Mouse (Mus musculus): ENCODE results near the gene Kcnd3.

The Kcnd3 gene

DNA sequence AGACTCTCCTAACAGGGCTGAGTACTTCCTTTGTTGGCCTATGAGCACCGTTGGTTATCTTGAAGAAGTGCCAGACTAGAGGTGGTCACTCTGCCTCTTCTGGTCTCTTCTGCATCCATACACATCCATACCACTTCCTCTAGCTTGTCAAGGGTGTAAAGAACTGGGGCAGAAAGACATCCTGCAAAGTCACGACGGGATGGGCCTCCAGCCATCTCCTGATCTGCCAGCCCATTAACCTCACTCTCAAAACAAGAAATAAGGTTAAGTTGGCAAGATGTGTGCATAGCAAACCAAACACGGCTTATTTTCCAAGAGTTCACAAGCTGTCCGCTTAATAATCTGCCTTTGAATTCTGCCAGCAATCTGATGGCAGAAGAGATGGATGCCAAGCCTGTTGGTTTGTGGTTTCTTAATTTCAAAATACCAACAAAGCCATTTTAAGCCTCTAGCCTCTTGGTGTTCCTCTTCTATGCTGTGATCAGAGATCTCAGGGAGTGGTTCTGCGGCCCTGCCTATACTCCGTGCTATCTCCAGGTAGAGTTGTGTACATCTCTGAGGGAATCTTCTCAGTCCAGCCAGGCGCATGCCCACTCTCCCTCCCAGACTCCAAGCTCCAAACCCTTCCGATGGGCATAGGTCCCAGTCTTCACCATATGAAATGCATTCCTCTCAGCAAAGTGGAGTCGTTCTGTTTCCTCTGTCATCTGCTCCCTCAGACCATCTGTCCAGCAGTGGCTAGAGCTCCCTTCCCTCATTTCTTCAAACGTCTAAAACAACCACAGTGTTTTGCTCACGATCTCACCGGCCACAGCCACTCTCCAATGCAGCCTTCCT lies 201.6 kb downstream of the Kcnd3 start:
- ATAC-seq (ENCODE audit: low TSS enrichment) = peak; percentile 87

DNA sequence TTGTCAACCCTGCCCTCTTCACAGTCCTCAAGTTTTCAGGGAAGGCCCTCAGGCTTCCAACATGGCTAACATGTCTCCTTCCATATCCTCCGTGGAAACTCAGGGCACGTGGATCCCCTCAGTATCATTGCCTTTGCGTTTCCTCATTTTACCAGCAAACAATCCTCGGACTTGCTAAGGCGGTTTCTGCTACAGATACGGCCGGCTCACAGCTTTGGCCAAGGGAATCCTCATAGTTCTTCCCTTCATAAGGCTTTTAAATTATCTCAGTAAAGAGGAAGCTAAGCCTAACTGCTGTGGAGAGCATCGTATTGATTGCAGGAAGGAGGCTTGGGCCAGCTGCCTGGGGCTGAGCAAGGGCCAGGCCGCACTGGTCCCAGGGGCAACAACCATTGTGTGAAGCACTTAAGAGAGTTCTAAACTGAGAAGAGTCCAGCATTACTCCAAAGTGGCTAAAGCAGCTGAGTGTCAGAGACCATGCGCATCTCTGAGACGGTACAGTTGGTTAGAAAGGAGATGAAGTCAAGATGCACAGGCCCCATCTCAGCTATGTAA lies 203.0 kb downstream of the Kcnd3 start:
- ATAC-seq (ENCODE audit: low TSS enrichment) = no peak

DNA sequence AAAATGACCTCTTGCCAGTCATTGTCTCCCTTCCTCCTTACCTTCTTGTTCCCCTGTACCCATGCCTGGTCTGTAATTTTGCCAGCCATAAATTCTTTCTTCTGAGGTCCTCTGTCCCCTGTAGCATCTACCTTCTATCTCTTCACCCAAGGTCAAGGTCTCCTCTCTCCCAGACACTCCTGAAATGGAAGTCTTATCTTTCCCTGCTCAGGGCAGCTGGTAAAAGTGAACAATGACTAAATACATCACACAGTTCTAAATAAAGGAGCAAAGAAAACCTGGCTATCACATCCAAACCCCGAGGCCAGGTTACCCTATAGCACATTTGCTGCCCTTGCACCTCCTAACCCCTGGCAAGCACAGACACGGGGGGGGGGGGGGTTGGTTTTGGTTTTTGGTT lies 208.4 kb downstream of the Kcnd3 start:
- no peak for ATAC-seq (ENCODE audit: low TSS enrichment)

DNA sequence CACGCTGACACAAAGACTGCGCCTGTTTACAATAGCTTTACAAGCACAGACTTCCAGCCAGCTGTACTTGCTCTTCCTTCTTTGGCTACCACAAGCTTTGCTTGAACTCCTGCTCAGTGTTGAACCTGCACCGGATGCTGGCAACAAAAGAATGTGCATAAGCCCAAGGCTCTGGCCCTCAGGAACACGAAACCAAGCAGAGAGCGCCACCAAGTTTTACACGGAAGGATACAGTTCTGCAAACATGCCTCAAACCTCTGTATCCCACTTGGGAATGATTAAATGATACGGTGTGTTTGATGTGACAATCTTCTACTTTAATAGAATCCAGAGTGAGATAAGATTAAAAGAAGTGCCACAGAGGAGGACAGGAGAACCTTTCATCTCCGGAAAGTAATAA lies 210.9 kb downstream of the Kcnd3 start:
- ATAC-seq (ENCODE audit: low TSS enrichment) = no peak

DNA sequence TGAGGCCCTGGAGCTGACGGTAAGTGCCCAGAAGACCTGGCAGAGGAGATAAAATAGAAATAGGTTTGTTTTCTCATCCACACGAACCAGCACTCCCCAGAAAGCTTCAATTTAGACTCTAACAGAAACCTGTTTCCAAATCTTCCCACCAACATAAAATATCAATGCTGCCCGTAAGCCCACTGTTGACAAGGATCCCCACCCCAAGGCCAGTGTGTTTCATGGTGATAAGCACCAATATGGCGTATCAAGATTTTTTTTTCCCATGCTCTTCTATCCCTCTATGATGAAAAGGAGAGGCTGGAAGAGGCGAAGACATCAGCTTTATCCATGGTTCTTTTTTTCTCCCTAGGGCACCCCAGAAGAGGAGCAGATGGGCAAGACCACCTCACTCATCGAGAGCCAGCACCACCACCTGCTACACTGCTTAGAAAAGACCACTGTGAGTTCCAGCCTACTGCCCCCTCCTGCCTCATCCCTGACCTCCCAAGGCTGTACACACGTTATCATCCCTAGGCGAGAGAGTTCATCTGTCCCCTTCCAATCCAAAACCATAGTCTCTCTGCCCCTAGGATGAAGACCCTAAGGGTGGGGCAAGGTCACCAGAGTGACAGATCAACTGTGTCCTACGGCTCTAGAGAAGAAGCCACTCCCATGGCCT lies 213.1 kb downstream of the Kcnd3 start:
- no peak for ATAC-seq (ENCODE audit: low TSS enrichment)

DNA sequence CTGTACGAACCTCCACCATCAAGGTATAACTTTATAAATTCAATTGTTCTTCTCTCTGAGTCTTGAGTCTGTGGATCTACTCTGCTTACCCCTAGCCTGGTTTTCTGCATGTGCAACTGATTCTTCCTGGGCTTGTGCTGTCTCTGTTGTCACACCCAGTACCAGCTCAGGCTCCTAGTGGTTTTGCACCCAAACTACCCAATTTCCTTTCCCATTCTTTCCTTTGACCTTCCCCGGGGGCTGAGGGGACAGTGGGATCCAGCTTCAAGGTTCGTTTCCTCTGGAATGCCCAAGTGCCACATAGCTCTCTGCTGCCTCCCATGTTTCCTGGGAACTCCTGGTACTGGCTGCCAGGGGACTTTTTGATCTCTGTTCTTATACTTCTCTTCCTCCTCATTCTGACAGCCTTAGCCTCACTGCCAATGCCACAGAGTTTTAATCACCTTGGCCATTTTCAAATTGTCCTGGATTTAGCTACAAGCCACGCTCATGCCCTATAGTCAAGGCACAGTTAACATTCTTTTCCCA lies 214.9 kb downstream of the Kcnd3 start:
- peak; percentile 53; the same call in 1 of the 2 replicates for ATAC-seq (ENCODE audit: low TSS enrichment)

DNA sequence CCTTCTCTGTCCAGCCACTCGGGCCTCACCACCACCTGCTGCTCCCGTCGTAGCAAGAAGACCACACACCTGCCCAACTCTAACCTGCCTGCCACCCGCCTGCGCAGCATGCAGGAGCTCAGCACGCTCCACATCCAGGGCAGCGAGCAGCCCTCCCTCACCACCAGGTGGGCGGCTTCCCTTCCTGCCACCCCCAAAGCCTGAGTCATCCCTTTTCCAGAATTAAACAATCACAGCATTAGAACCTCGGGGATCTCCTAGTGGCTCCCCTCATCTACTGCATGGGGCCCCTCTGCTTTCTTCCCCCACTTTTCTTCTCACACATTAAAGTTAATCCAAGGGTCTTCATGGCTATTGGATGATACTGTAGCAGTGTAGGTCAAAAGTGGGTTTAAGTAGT lies 216.0 kb downstream of the Kcnd3 start:
- peak; percentile 86 for ATAC-seq (ENCODE audit: low TSS enrichment)

DNA sequence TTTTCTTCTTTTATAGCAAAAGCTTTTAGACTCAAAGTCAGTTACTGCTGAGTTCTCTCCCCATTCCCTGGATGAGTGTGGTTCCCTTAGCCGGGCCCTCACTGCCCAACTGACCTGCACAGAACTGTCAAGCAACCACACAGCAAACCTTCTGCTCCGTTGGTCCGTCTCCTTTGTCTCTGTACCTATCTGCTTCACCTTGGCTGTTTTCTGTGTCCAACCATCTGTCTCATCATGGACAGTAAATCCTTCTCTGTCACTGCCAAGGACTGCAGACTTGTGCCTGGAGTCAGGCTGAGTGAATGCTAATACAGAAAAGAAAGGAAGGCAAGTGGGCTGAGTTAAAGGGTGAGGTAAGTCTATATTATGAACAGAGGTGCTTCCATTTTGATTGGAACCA lies 217.6 kb downstream of the Kcnd3 start:
- ATAC-seq (ENCODE audit: low TSS enrichment) = no peak

DNA sequence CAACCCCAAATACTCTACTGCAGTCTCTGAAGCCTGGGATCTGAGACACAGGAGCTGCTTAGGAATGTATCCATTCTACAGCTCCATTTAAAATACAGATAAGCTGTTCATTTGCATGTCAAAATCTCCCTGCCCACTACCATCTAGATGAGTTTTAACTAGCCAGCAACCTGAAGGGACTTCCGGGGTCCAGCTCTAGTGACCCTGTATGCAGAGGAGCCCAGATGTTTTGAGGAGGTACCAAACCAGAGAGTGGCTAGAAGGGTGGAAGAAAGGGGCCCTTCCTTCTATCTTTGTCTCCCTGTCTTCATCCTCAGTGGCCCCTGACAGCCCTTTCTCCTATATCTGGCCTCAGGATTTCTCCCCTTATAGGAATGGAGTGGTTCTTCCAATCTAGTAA lies 218.7 kb downstream of the Kcnd3 start:
- ATAC-seq (ENCODE audit: low TSS enrichment) = no peak

DNA sequence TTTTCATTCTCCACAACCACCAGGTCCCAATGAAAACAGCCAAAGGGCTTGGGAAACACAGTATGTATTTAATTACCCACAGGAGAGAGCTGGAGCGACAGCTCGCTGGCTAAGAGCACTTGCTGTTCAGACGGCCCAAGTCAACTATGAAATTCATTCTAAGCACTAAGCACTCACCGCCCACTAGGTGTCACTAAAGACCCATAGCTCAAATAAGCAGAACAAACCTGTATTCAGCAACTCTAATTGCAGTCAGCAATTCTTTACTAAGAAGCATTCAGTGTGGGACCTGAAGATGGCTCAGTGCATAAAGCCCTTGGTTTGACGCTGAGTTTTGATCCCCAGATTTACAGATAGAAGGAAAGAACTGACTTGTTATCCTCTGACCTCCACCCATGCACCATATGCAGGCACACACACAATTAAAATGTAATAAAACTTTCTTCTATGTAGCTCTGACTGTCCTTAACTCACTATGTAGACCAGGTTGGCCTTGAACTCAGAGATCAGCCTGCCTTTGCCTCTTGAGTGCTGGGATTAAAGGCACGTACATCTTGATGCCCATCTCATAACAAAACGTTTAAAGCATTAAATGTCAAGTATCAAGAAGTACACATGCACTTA lies 222.6 kb downstream of the Kcnd3 start:
- ATAC-seq (ENCODE audit: low TSS enrichment) = peak; percentile 93

DNA sequence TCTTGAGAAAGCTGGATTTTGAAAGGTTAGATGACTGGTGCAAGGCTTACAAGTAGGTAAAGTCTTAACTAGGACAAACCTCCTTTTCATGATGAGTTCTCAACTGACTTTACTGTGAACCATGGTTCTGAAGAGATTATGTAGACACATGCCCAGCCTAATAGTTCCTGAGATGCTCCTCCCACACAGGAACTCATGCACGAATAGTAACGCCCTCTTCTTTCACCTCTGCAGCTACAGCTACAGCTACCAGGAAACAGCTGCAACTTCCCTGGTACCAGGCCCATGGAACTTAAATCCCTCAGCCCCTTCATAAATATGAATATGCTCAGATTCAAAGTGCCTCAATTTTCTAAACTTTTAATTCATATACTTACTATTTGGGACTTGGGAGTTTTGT lies 223.8 kb downstream of the Kcnd3 start:
- ATAC-seq (ENCODE audit: low TSS enrichment) = no peak

DNA sequence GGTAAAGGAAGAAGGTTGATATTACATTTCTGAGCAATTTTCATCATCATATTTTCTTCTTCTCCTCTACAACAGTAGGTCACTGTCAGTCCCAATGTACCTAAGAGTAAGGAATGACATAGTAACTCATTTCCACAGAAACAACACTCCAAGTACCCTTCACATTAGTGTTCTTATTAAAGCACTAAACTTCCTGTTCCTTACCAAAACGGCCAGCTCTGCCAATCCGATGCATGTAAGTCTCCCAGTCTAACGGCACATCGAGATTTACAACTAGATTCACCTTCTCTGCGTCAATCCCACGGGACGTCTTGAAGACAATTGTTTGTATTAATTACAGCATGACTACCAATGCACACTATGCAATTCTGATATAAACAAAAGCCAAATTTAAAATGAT lies 228.2 kb downstream of the Kcnd3 start:
- no peak for ATAC-seq (ENCODE audit: low TSS enrichment)

DNA sequence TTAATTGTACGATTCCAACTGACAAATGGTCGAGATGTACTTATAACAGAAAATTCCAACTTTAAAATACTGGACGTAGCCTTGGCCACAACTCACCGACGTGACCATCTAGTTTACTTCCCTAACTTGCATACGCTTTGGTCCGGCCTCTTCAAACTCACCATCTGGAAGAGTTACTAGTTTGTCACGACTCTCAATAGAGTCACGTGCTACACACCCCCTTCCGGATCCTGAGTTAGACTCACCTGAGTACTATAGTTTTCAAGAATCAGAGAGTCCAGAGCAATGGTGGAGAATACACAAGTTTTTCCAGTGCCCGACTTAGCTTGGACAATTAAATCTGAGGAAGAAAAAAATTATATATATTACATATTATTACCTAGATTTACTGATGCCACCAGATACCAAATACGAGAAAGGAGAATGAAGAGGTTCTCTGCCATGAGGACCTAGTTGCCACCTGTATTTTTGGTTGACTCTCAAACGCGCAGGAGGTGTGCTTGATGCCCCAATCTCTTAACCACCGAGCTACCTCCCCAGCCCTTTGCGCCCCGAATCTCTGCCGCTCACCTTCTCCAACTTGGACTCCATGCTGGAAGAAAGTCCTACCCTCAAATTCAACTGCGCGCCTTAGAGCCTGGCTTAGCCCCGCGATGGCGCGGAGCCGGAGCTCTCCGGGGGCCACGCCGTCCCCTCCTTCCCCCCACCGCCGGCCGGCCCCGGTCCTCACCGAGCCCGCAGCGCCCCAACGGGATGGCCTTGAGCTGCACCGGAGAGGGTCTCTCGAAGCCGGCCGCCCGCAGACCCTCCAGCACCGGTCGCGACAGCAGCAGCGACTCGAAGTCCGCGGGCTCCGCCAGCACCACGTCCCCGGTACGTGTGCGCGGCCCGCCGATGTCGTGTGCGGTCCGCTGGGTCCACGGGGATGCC lies 234.5 kb downstream of the Kcnd3 start:
- peak; percentile 20 for ATAC-seq (ENCODE audit: low TSS enrichment)

DNA sequence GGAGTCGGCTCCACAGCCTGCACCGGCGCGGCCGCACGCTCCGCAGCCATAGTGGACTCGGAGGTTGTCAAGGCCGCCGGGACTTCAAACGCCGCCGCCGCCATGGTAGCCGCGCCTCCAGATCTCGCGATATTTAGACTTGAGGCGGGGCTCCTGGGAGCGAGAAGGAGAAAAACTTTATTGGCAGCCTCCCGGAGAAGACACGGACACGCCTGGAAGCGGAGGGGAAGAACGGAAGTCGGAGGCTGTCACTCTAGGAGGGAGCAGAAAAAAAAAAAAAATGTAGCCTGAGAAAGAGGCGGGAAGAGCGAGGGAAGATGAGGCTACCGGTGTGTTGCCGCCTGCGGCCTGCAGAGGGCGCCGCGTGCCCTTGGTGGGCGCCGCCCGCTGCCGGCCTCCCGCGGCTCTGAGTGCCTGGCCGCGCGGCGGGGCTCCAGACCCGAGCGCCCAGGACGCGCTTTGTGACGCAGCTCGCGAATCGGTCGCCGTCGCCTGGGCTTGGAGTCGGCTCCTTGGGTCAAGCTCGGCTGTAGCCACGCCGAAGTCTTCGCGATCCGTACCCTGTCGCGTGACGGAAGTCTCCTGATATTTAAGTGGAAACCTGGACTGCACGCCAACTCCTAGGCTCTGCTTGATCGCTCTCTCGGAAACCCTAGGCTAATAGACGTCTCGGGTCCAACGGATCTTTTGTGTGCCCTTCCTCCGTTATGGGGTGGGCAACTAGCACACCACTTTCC lies 235.4 kb downstream of the Kcnd3 start, which contains the start of gene Ddx20:
Gene Ddx20, minus strand, starts transcription at position 251 of the 737 bp plus-strand sequence.
- peak; percentile 92 for ATAC-seq (ENCODE audit: low TSS enrichment)

DNA sequence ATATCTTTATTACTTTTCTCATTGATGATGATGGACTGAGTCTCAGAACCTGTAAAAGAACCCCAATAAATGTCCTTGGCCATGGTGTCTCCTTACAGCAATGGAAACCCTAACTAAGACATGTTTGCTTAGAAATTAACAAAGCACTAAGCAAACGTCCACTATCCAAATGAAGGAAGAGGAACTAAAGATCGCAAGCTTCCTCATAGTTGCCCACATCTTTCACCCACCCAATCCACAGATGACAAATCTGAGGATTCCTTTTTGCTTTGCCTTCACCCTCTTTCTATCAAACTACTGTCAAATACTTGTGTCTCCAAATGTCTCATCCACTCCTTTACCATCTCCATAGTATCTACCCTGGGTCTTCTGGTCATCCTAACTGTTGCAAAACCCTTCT lies 236.4 kb downstream of the Kcnd3 start:
- ATAC-seq (ENCODE audit: low TSS enrichment) = no peak

DNA sequence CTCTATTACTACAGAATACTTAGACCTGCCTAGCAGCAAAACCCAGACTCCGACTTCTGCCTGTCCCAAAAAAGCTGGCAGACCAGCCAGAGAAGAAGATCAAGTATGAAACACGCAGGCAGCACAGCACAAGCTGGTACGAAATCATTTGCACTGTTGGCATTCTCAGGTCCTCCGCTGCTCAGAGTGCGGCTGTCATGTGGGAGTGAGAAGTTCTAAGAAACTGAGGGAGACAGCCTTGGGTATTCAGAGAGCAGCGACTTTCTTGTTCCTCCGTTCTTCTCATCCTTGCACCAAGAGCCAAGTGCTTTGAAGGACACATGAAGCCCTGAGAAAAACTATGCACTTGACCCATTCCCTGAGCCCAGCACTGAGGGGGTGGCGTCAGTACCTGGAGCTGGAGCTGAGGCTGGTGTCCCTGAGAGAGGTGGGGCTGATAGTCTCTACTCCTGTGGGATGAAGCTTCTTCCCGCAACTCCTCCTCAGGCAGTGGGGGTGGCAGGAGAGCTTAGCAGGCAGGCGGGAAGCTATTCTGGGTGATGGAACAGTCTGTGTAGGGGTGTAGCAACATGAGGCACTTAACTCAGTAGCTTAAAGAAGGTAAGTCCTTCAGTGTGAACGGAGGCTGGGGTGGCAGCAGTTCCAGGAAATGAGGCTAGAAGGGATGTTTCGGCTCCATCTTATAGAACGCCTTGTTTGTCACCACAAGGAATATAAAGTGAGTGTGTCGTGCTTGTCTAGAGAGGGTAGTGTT lies 241.4 kb downstream of the Kcnd3 start:
- ATAC-seq (ENCODE audit: low TSS enrichment) = peak; percentile 81

DNA sequence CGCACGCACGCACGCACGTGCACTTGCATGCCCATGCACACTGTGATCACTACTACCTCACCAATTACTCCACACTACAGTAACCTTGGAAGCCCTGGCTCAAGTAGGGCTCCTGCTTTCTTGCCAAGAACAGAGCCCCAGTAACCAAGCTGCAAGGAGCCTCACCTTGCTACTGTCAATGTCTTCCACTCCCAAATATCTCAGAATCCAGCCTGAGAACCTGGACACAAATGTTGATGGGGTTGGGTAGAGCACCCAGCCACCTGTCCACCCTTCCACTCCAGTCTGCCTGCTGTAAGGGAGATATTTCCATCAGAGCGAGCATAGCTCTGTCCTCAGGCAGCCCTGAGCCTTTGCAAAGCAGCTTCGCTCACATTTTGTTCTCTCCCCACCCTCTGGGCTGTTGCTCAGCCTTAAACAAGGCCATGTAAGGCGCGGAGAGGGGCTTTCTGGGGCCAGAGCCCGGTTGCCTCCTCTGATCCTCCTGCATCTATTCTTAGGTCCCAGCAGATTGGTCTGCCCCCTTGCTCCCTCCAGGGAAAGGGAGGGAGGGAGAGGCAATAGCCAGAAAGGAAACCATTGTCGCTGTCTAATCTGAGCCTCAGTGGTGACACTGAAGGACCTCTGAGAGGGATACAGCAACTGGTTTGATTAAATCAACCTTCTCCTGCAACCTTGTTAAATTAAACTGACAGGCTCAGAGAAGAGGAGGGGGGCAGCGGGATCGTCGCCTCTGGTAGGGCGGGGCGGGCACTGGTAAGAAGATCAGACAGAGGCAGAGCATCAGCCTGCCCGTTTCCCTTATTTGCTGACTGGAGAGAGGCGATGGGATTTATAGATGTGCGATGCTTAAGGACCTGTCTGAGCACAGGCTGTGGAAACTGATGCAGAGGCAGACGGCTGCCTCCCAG lies 243.6 kb downstream of the Kcnd3 start:
- peak; percentile 21 for ATAC-seq (ENCODE audit: low TSS enrichment)

DNA sequence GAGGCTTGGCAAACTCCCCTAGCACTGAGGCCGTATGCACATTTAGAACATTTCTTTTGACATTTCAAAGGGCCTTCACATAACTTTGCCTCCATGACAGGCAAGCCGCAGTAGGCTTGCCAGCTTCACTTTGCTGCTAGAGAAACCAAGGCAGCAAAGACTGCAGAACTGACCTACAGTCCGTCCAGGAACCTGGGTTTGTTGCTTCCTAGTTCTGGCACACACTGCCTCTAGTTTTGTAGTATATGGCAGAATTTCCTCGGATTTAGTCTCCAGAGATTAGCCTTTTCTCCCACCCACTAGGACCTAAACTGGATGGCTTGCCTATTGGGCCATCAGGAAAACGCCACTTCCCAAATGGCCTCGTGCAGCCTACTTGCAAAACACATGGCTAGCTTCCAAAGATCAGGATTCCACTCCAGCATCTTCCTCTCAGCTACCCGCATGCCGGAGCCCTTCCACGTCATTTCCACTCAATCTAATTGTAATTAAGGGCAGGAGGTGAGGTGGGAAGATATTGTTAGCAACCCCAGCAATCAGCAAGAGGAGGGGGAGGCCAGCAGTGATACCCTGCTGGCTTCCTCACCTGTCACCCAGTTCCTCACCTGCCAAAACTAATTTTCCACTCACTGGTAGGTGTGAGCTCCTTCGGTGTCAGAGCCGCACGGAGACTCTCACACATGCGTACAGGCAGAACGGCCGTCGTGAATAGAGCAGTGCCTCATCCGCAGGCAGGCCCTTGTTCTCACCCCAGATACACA lies 244.4 kb downstream of the Kcnd3 start:
- ATAC-seq (ENCODE audit: low TSS enrichment) = no peak; the same call in 1 of the 2 replicates
